Mouse (Mus musculus) intestine, embryonic 14.5 days (tissue): Measurements from ENCODE around the gene Ddi2. TPM values are rescaled to one million over a fixed set of nuclear protein-coding genes. Genes with fewer than 3 reads are reported as not detected.
A peak's percentile ranks its signal among the peaks of the same experiment; 100 is the strongest.

Experiments used
- ATAC-seq: fragments of 200-750 bp; cut with Nextera tagmentation; replicated peaks from 2 replicates; pipeline ENCODE4 v1.8.0; 2017; ENCODE audit warnings: low read depth, moderate number of reproducible peaks, moderate TSS enrichment, moderate library complexity; ENCODE audit not compliant: low FRiP score, low TSS enrichment
- DNase-seq: peaks from one replicate; pipeline ENCODE4 v3.0.0-alpha.2; 2018; ENCODE audit warnings: low spot score
- H3K27ac ChIP-seq: fragments of 300-500 bp; sonication (generic); 2 replicates; pipeline ENCODE4 v1.5.1; 2014; ENCODE audit warnings: low read depth, mild to moderate bottlenecking, control low read depth
- H3K27me3 ChIP-seq: fragments of 300-500 bp; sonication (generic); replicated peaks from 2 replicates; pipeline ENCODE4 v1.6.1; 2014; ENCODE audit warnings: low read length, control low read depth; ENCODE audit not compliant: control insufficient read depth, insufficient read depth
- H3K36me3 ChIP-seq: fragments of 300-500 bp; sonication (generic); 2 replicates; pipeline ENCODE4 v1.6.1; 2014; ENCODE audit warnings: low read length, control low read depth; ENCODE audit not compliant: control insufficient read depth, insufficient read depth
- H3K4me1 ChIP-seq: fragments of 300-500 bp; sonication (generic); replicated peaks from 2 replicates; pipeline ENCODE4 v1.6.1; 2014; ENCODE audit warnings: low read length, control low read depth, mixed read lengths; ENCODE audit not compliant: control insufficient read depth, insufficient read depth
- H3K4me2 ChIP-seq: fragments of 300-500 bp; sonication (generic); 2 replicates; pipeline ENCODE4 v1.6.1; 2014; ENCODE audit warnings: low read length
- H3K4me3 ChIP-seq: fragments of 300-500 bp; sonication (generic); 2 replicates; pipeline ENCODE4 v1.5.1; 2014; ENCODE audit warnings: low read depth, low read length, control low read depth, mixed read lengths
- H3K9ac ChIP-seq: fragments of 300-500 bp; sonication (generic); 2 replicates; pipeline ENCODE4 v1.6.1; 2014; ENCODE audit warnings: mild to moderate bottlenecking, low read length
- H3K9me3 ChIP-seq: fragments of 300-500 bp; sonication (generic); 2 replicates; pipeline ENCODE4 v1.6.1; 2016; ENCODE audit warnings: low read length, control low read depth; ENCODE audit not compliant: control insufficient read depth
- WGBS: fragments of 180-500 bp; shearing (Covaris S2); extraction: QIAGEN DNeasy Blood & Tissue Kit; methylation state at CpG from one replicate; pipeline ENCODE4 v1.1.7; 2014; 5-methylcytosine and 5-hydroxymethylcytosine counted together
- polyA plus RNA-seq: library from polyadenylated mRNA; unstranded; fragments of >200 nt; fragmentation: Nextera tagmentation; extraction: Ambion mirVana; gene quantifications from 2 replicates; pipeline ENCODE4 v1.2.1, GENCODE M21; 2014

The Ddi2 gene
- polyA plus RNA-seq, 1 experiment from 2014 or later = 19.5 TPM

GRCm38 (mm10) chr4:141705331-141705730 is 17.9 kb downstream of the Ddi2 start:
- DNase-seq (no peak), ATAC-seq (0 out of 2 replicates have a peak, but pooled peaks have one; percentile 23)
- Histone ChIP-seq H3K9ac (no peak overlapping the region), H3K4me1 (no peaks in the 10 kb centered on the region), H3K4me3 (no peak overlapping the region), H3K9me3 (no peaks in the 10 kb centered on the region), H3K36me3 (peaks cover 98% of the 10 kb centered on the region), H3K27ac (no peak overlapping the region), H3K27me3 (no peaks in the 10 kb centered on the region), H3K4me2 (no peak overlapping the region)
- 77% methylated on average over 4 of the region's 4 CpGs for WGBS

GRCm38 (mm10) chr4:141704625-141705024 is 18.6 kb downstream of the Ddi2 start:
- no peak for ATAC-seq
- no peaks in the 10 kb centered on the region for H3K9me3 ChIP-seq

GRCm38 (mm10) chr4:141694719-141695118 is 28.5 kb downstream of the Ddi2 start:
- H3K27me3 ChIP-seq = no peaks in the 10 kb centered on the region
- WGBS = 96% methylated on average over 8 of the region's 8 CpGs
- H3K4me3 ChIP-seq = no peak overlapping the region

More at GRCm38 (mm10) chr4:141704625-141705024, 18.6 kb downstream of the Ddi2 start:
- WGBS = 91% methylated on average over 2 of the region's 2 CpGs
- no peak overlapping the region for H3K4me2 ChIP-seq
- H3K9ac ChIP-seq = no peak overlapping the region
- no peak overlapping the region for H3K27ac ChIP-seq
- H3K27me3 ChIP-seq = no peaks in the 10 kb centered on the region
- DNase-seq = no peak
- H3K4me3 ChIP-seq = no peak overlapping the region
- H3K4me1 ChIP-seq = no peaks in the 10 kb centered on the region
- peaks cover 98% of the 10 kb centered on the region for H3K36me3 ChIP-seq

GRCm38 (mm10) chr4:141688505-141688904 is 34.7 kb downstream of the Ddi2 start:
- Histone ChIP-seq H3K27ac (no peak overlapping the region), H3K4me1 (no peaks in the 10 kb centered on the region), H3K4me3 (no peak overlapping the region), H3K36me3 (peaks cover 84% of the 10 kb centered on the region), H3K27me3 (no peaks in the 10 kb centered on the region), H3K9me3 (no peaks in the 10 kb centered on the region), H3K9ac (no peak overlapping the region), H3K4me2 (no peak overlapping the region)
- 82% methylated on average over 8 of the region's 8 CpGs for WGBS
- DNase-seq (no peak), ATAC-seq (no peak)

More at GRCm38 (mm10) chr4:141694719-141695118, 28.5 kb downstream of the Ddi2 start:
- Histone ChIP-seq H3K27ac (no peak overlapping the region), H3K9me3 (no peaks in the 10 kb centered on the region), H3K4me1 (no peaks in the 10 kb centered on the region), H3K4me2 (no peak overlapping the region), H3K36me3 (peaks cover 96% of the 10 kb centered on the region), H3K9ac (no peak overlapping the region)
- DNase-seq = no peak
- ATAC-seq = no peak

- DNase-seq (no peak), ATAC-seq (no peak)
- Histone ChIP-seq H3K27me3 (no peaks in the 10 kb centered on the region), H3K9ac (no peak overlapping the region), H3K9me3 (no peaks in the 10 kb centered on the region), H3K36me3 (peaks cover 79% of the 10 kb centered on the region), H3K27ac (no peak overlapping the region), H3K4me1 (no peaks in the 10 kb centered on the region), H3K4me2 (no peak overlapping the region), H3K4me3 (no peak overlapping the region)
- WGBS = 88% methylated on average over 8 of the region's 8 CpGs
Observed at GRCm38 (mm10) chr4:141686525-141686924, 36.7 kb downstream of the Ddi2 start.

- H3K4me1 ChIP-seq = no peaks in the 10 kb centered on the region
- DNase-seq (no peak), ATAC-seq (no peak)
- H3K27ac ChIP-seq = no peak overlapping the region
- no peak overlapping the region for H3K4me2 ChIP-seq
- H3K4me3 ChIP-seq = no peak overlapping the region
- WGBS = 87% methylated on average over 3 of the region's 3 CpGs
- H3K9me3 ChIP-seq = no peaks in the 10 kb centered on the region
- H3K36me3 ChIP-seq = peaks cover 74% of the 10 kb centered on the region
- H3K27me3 ChIP-seq = no peaks in the 10 kb centered on the region
- H3K9ac ChIP-seq = no peak overlapping the region
Observed at GRCm38 (mm10) chr4:141686093-141686492, 37.1 kb downstream of the Ddi2 start.

GRCm38 (mm10) chr4:141685499-141685898 is 37.7 kb downstream of the Ddi2 start, which contains the start of gene Rsc1a1:
Rsc1a1 (minus strand) TSS chr4:141685599.
- Histone ChIP-seq H3K4me2 (no peak within 1 kb of the TSS), H3K9me3 (no peaks in the 10 kb centered on the region), H3K36me3 (peaks cover 68% of the 10 kb centered on the region), H3K9ac (no peak within 1 kb of the TSS), H3K27me3 (no peaks in the 10 kb centered on the region), H3K4me1 (no peaks in the 10 kb centered on the region), H3K4me3 (no peak within 1 kb of the TSS), H3K27ac (no peak within 1 kb of the TSS)
- DNase-seq (no peak), ATAC-seq (no peak)
- WGBS = 97% methylated on average over 6 of the region's 6 CpGs

GRCm38 (mm10) chr4:141682706-141683230 is 40.5 kb downstream of the Ddi2 start:
- Histone ChIP-seq H3K27me3 (no peaks in the 10 kb centered on the region), H3K4me1 (no peaks in the 10 kb centered on the region), H3K4me3 (no peak overlapping the region), H3K9me3 (no peaks in the 10 kb centered on the region), H3K36me3 (peaks cover 49% of the 10 kb centered on the region), H3K4me2 (no peak overlapping the region), H3K9ac (no peak overlapping the region), H3K27ac (no peak overlapping the region)
- ATAC-seq (no peak), DNase-seq (no peak)
- WGBS = 80% methylated on average over 12 of the region's 12 CpGs

- H3K9me3 ChIP-seq = no peaks in the 10 kb centered on the region
- H3K4me3 ChIP-seq = no peak overlapping the region
- ATAC-seq (no peak), DNase-seq (no peak)
- no peak overlapping the region for H3K4me2 ChIP-seq
- H3K4me1 ChIP-seq = no peaks in the 10 kb centered on the region
- no peak overlapping the region for H3K9ac ChIP-seq
- H3K36me3 ChIP-seq = peaks cover 45% of the 10 kb centered on the region
- no peak overlapping the region for H3K27ac ChIP-seq
- no peaks in the 10 kb centered on the region for H3K27me3 ChIP-seq
- WGBS = 72% methylated on average over 7 of the region's 7 CpGs
Observed at GRCm38 (mm10) chr4:141681767-141682166, 41.5 kb downstream of the Ddi2 start.
